Mouse (Mus musculus): Measurements from ENCODE around the gene Ankmy1.

Ankmy1 gene

DNA sequence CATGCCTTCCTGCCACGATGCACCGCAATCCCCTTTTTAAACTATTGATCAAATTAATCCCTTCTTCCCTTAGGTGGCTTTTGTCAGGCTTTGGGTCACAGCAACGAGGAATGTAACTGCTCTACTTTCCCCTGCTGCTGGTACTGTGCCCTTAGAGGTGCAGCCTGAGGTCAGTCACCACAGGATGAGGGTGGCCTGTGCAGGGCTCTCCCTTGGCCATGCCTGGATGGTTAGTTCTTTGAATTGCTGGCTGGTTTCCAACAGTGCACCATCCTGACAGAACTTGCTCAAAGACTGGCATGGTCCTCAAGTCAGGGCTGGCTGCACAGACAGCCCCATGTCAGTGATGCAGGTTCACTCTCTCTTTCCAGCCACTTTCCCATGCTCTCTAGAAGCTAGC, 28.7 kb downstream of the Ankmy1 start:
- no peak for ATAC-seq (ENCODE audit: low TSS enrichment)

DNA sequence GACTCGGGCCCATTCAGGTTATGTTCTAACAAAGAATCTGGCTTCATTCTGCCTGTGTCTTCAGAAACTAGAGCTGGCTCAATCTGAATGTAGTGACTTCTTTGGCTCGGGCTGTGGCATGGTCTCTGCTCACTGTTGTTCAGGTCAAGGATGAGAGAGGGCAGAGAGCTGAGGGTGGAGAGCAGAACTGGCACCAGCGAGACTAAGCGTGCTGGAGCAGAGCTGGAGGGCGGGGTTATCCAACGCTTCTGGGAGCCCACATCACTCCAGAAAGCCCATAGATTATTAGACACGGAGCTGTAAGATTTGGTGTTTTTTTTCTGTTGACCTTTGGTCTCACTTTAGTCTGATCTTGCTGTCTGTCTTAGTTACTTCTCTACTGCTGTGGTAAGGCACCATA, 30.0 kb downstream of the Ankmy1 start:
- no peak for ATAC-seq (ENCODE audit: low TSS enrichment)

DNA sequence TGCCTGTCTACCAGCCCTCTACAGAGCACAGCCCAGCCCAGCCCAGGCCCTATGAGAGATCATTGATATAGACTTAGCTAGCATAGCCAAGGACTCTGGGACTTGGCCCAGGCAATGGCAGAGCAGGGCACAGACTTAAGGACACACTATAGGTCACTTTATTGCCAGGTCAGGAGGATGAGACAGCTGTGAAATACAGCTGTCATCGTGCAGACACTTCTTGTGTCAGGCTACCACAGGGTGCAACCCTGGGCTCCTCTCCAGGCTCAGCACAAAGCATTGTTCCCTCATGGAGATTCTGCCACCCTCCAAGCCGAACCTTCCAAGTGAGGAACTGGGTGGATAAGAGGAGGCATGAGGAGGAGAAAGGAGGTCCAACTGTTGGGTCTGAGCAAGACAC, 32.7 kb downstream of the Ankmy1 start:
- ATAC-seq (ENCODE audit: low TSS enrichment) = no peak

DNA sequence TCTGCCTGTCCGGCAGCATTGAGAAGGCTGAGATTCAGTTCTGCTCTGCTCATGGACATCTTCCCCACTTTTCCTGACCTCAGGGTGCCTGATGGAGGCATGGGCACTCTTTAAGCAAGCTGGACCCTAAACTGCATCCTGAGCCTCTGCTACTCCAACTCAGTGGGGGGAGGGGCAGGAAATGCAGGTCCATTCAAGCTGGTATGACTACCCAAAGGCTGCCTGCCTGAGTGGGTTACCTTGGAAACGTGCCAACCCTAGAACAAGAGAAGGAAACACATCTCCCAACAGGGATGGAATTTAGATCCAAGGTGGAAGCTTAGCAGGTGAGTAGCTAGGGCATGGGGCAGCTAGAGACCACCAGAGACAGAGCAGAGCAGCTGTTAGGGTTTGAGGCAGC, 36.5 kb downstream of the Ankmy1 start:
- ATAC-seq (ENCODE audit: low TSS enrichment) = no peak

DNA sequence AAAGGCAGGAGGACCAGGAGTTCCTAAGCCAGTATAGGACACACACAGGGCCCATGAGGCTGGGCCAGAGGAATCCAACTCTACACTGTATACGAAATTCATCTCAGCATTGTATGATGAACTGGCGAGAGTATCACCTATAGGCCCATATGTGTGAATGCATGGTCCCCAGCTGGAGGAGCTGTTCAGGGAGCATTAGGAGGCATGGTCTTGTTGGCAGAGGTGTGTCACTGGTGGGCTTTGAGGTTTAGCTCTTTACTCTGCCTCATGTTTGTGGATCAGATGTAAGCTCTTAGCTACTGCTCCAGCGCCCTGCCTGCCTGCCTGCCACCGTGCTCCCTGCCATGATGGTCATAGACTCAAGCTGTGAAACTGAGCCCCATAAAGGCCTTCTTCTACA, 39.4 kb downstream of the Ankmy1 start:
- no peak for ATAC-seq (ENCODE audit: low TSS enrichment)

DNA sequence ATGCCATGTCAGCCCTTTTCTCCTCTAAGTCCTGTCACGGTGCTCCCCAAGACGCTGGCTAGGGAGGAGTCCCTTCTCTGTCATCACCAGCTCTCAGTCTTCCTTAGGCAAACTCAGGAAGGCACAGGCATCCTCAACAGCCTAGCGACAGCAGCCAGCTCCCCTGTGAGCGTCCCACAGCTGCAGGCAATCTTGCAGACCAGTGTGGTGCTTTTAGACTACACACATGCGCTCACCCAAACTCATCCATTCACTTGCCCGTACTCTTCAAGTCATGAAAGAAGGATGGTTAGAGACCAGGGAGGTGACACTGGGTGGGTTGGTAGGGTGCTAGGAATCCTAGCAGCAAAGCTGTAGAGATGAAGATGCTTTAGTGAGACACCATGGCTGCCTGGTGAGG, 41.2 kb downstream of the Ankmy1 start:
- ATAC-seq (ENCODE audit: low TSS enrichment) = peak; percentile 47

DNA sequence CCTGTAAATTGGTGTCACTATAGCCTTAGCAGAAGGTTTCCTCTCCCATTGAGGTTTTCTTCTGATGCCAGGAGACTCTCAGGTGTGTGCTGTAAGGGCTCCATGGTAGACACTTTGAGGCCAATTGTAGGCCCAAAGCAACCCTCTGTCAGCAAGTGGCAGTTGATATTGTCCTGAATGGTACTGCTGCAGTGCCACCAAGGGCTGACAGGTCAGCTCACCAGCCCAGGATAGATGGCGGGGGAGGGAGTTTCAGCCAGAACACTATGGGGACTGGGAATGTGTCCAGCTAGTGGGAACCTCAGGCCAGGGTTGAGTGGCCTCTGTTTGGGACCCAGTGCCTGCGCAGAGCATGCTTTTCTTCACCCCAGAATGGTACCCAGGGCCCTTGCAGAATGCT, 50.3 kb downstream of the Ankmy1 start:
- no peak for ATAC-seq (ENCODE audit: low TSS enrichment)

DNA sequence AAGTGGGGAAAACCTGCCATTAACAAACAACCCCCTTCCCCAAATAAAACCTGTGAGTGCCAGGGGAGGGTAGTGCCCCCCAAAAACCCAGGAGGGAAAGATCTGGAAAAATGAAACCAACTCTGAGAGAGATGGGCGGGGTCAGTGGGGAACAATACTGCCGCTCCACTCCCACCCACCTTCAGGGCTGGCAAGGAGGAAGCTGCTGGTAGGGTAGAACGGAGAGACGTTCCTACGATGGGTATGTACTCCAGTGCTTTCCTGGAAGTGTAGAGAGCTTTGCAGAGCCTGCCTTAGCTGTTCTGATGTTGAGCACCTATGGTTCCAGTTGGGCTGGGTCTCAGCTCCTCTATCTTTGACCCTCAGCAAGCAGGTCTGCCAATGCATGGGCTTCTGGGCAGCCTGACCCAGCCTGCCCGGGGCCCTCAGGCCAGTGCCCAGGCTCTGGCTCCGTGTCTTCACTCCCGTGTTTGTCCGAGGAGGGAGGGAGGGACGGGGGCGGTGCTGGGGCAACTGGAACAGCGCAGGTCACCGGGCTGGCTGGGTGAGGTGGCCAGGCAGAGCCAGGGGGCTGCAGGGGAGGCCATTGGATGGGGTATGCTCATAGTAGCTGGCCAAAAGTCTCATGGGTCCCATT, 52.6 kb downstream of the Ankmy1 start:
- peak; percentile 55 for ATAC-seq (ENCODE audit: low TSS enrichment)

DNA sequence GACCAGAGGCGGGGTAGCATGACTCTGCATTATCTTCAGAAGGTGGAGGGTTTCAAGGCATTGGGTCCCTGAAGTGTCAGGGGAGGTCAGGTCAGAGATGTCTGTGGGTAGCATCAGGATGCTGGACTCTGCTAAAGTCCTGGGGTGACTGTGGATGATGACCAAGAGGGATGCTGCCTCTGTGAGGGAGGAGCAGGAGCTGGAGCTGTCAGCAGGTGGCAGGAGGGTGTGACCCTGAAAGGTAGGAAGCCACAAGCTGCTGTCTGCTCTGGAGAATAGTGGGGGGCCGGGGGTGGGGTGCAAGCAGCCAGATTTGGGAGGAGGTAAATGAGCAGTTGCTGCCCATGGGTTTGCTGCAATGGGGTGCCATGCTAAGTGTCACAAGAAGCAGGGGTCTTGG, 53.2 kb downstream of the Ankmy1 start:
- ATAC-seq (ENCODE audit: low TSS enrichment) = no peak

DNA sequence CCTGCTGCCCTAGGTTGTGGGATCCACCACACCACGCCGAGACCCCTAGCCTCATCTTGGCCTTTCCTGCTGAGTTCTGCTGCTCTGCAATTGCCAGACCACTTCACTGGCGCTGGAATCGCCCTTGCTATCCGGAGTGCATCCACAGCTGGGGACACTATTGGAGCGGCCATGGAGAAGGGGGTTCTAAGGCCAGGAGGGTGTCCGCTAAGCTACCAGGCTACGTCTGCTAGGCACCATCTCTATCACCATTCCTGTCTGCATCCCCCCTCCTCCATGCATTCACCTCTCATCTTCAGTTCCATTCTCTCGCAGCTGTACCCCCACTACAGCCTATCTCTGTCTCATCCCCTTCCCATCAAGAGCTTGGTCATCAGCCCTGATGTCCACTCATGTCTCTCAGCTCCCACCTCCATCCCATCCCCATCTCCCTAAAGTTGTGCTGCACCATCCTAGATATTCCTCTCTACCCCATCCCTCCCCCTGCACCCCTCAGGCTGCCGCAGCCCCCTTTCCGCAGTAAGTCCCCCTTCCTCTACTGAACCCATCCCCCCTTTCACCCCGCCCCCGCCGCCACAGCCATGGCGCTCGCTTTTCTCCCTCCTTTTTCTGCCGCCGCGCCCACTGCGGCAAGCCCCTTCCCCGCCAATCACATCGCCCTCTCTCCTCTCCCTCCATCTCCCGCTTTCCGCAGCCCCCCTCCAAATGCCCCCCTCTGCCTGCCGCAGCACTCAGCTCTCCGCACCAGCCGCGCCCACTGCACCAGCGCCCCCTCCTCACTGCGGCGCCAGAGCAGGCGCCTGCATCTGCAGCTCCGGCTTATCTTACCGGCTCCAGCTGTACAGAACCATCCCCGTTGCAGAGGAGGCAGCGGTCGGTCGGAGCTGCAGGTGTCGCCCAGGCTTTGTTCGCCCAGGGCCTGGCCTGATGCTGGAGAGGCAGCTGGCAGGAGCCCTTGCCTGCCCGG, 54.5 kb downstream of the Ankmy1 start:
- ATAC-seq (ENCODE audit: low TSS enrichment) = no peak

DNA sequence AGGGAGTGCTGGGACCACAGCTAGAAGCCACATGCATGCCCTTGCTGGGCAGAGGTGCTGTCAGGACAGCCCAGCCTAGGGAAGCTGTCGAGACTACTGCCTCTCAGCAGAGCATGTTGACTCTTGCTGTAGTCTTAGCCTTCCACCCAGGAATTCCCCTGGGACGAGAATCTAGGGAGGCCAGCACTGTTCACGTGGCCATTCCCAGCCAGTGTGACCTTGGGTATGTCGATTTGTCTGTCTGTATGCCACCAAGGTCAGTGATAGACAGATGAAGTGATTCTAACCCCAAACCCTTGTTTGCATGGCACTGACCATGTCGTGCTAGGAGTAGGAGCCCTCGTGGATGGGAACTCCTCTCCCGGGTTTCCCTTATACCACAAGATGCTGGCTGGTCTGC, 56.8 kb downstream of the Ankmy1 start:
- ATAC-seq (ENCODE audit: low TSS enrichment) = no peak

DNA sequence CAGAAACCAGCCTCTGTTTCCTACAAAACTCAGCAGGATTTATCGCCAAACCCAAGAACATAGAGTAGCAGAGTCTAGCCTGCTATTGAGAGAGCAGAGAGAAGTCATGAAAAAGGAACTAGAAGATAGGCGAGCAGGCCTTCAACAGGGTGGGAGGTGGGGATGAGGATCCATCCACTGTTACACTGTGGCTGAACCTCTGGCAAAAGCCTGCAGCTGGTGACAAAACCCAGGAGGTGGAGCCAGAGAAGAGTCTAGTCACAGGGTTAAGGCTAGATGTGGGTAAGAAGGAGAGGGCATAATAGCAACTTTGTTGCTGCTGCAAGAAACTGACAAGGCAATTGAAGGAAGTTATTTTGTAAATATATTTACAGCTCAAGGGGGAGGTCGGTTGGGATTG, 61.3 kb downstream of the Ankmy1 start:
- ATAC-seq (ENCODE audit: low TSS enrichment) = no peak

DNA sequence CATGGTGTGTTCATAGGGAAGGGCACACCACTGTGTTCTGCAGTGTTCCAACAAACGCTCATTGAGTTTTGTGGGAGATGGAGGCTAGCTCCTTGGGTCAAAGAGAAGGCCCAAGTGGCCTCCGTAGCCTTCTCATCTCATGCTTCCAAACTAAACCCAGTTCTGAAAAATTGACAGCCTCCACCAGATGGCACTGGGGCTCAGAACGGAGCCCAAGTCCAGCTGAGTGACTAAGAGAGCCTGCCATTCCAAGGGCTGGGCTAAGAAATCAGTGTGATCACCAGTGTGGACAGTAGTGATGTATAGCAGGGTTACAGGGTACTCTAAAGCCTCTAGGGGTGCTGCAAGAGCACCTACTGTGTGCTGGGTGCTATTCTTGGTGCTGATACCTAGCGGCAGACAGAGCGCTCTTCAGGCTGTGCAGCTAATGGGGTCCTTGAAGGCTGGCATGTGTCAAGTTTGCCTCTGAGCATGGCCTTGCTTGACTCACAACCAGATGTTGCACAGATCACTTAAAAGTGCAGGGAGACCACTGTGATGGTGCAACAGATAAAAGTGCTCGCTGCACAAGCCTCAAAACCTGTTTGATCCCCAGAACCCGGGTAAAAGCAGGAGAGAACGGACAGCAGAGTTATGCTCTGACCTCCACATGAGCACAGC, 62.3 kb downstream of the Ankmy1 start:
- ATAC-seq (ENCODE audit: low TSS enrichment) = peak; percentile 67

DNA sequence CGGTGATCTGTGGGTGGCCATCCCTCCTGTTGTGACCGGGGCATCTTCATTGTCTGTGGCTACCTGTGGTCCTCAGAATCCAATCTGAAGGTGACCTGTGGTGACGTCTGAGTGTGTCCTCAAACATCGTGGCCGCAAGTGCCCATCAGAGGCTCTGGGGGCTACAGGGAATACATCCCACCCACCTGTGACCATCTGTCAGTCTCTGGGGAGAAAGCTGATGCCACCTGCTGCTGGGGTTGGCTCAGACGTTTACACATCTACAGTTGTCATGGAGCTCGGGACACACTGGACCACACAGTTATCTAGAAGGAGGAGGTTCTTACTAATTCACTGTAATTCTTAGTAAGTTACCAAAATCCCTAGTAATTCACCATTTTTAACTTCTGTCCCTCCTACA, 63.5 kb downstream of the Ankmy1 start:
- ATAC-seq (ENCODE audit: low TSS enrichment) = peak; percentile 32; the same call in 1 of the 2 replicates

DNA sequence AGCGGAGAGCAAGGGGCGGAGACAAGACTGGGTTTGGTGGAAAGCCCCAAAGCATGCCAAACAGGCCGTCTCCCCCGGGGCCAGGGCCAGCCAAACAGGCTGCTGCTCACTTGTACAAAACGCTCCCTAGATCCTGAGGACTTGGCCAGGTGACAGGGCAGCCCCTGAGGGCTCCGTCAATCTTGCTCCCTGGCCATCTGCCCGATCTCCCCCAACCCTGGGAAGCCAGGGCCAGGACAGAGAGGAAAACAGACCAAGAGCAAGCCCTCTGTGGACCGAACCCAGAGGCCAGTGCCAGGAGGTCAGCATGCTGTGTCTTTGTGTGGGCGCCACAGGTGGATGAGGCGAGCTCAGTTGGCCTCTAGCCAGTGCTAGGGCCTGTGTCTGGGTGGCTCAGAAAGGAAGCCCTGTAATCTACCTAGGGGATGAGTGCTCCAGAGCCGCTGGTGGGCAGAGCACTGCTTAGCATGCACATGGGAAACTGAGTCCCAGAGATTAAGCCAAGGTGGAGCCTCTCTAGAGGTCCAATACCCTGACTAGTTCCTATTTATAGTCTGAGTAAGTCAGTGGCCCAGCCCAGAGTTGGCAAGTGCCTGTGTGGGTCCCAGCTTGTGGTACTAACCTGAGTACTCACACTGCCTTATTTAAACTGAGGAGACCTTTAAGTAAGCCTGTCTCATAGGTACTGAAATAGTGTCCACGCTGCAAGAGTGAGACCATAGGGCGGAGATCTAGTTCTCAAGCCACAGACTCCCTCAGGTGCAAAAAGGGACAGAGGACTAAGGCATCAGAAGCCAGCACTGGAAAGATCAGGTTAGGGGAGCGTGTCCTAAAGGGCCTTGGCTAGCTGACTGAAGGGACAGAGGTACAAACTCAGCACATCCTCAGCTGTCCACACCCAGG, 64.5 kb downstream of the Ankmy1 start:
- ATAC-seq (ENCODE audit: low TSS enrichment) = no peak

DNA sequence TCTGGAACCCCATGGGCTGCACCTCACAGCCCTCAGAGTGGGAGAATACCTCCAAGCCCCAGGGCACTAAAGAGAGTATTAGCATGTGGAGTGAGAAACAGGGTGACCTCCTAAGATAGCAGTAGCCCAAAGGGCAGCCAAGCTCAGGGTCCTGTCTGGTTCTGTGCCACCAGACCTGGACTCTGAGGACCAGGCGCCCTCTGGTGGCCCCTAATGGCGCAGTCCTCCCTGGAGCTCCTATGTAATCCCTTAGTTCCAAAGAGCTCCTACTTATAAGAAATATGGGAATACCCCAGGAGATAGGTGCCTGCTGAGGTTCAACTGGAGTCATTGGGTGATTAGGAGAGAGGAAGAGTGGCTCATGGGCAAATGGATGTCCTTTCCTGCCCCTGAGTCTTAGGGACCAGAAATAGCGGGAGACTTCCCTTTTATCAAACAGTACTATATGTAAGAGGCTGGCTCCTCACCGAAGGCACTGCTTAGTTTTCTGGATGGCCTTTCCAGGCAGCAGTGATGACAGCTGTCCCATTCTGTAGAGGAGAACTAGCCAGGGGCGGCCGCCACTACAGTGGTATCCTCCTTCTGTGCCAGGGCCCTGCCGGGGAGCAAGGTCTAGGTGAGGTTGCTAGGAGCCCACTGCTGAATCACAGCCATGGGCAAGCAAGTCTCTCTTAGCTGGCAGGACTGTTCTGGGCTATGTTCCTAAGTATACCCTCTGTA, 68.6 kb downstream of the Ankmy1 start:
- ATAC-seq (ENCODE audit: low TSS enrichment) = peak; percentile 44; the same call in 1 of the 2 replicates

DNA sequence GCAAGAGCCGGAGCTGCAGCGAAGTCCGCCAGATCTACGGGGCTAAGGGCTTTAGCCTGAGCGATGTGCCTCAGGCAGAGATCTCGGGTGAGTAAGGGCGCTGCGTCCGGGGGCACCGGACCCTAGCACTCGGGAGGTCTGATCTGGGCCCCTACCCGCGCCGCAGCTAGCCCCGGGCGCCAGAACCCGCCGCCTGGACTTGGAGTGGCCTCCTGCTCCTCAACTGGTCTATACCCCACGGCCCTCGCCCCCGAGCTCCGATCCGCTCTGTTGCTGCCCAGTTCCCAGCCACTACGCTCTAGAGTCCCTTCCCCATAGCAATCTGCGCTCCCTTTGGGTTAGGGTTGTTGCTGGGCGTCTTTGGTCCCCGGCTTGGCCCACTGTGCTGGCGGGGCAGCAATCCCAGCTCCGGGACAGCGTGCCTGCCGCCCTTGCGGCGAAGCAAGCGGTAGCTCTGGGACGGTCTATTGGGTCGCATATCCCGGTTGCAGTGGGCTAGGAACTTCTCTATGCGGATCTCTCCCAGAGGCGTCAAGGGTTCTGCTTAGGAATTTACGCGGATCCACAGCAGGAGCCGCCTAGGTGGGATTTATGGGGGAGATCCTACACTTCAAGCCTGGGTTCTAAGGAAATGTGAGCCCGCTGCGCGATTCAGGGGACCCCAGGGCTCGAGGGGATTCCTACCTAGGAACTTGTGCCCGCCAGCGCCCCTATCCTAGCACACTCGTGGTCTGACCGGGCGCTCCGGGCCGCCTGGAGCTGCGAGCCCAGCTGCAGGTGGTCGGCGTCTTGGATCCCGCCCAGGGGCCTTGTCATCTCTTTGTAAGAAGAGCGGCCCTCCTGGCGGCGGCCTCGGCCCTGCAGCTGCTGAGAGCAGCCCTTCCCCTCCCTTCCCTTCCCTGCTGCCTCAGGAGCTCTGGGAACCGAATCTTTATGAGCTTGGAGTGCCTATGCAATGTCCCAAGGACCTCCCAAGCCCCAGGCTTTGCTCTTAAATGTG, 70.4 kb downstream of the Ankmy1 start:
- ATAC-seq (ENCODE audit: low TSS enrichment) = peak; percentile 9; the same call in 1 of the 2 replicates

DNA sequence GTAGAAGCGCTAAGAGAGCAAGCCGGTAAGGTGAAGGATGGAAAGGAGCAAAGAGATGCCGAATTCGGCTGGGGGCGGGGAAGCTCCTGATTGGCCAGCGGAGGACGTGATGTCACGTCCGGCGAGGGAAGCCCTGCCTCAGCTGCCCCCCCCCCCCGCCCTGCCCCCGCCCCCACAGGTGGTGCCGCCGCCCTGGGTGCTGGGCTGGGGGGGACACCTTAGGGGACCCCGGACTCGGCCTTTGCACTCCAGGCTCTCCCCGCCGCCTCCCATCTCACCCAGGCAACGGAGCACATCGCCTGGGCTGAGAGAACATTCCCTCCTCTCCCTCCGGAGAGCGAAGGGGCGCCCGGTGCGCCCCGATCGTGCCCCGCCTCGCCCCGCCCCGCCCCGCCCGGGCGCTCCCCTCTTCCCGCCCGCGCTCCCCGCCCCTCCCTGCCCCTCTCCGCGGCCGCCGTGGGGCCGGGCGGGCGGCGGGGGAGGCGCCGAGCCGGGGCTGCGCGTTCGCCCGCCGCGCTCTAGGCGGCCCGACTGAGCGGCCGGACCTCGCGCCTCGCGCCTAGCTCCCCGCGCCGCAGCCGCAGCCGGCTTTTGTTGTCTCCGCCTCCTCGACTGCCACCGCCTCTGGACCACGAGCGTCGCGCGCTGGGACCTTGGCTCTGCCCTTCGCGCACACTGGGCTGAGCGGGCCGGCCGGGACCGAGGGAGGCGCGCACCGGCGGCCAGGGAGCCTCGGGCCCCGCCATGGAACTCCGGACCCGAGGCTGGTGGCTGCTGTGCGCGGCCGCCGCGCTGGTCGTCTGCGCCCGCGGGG, 71.3 kb downstream of the Ankmy1 start, which contains the start of gene Gpc1:
Gene Gpc1, plus strand, starts transcription at position 458 of the 814 bp plus-strand sequence.
- peak; percentile 75 for ATAC-seq (ENCODE audit: low TSS enrichment)
